Mouse (Mus musculus): Measurements from ENCODE around the gene Cog5. TPM values are rescaled to one million over a fixed set of nuclear protein-coding genes. Genes with fewer than 3 reads are reported as not detected.

Gene Cog5
- polyA plus RNA-seq, 1 experiment from 2014 or later = 7.6 TPM

- no peak overlapping the region for H3K27ac ChIP-seq (ENCODE audit: low read length)
- H3K4me1 ChIP-seq (ENCODE audit: control insufficient read depth, low read depth, low read length) = no peaks in the 10 kb centered on the region
- no peaks in the 10 kb centered on the region for H3K9me3 ChIP-seq (replicated peaks; ENCODE audit: control insufficient read depth, low read length)
- H3K27me3 ChIP-seq (ENCODE audit: control insufficient read depth, insufficient read depth, low read depth, low read length) = no peaks in the 10 kb centered on the region
- H3K4me2 ChIP-seq (ENCODE audit: low read depth, low read length) = no peak overlapping the region
- no peak for ATAC-seq (ENCODE audit: low read depth)
- no peak overlapping the region for H3K9ac ChIP-seq (ENCODE audit: low read depth, low read length)
- 74% methylated on average over 2 of the region's 2 CpGs for WGBS (ENCODE audit: insufficient replicate concordance)
- no peaks in the 10 kb centered on the region for H3K36me3 ChIP-seq (ENCODE audit: control insufficient read depth, insufficient read depth)
- no peak overlapping the region for H3K4me3 ChIP-seq (ENCODE audit: low read depth, low read length)
Measured at GRCm38 (mm10) chr12:31754465-31754864, 99.8 kb downstream of the Cog5 start.

GRCm38 (mm10) chr12:31755885-31756755 is 101.5 kb downstream of the Cog5 start:
- no peak for ATAC-seq (ENCODE audit: low read depth)
- Histone ChIP-seq H3K27me3 (ENCODE audit: control insufficient read depth, insufficient read depth, low read depth, low read length) (no peaks in the 10 kb centered on the region), H3K9me3 (replicated peaks; ENCODE audit: control insufficient read depth, low read length) (no peaks in the 10 kb centered on the region), H3K4me1 (ENCODE audit: control insufficient read depth, low read depth, low read length) (no peaks in the 10 kb centered on the region), H3K27ac (ENCODE audit: low read length) (no peak overlapping the region), H3K36me3 (ENCODE audit: control insufficient read depth, insufficient read depth) (no peaks in the 10 kb centered on the region), H3K4me2 (ENCODE audit: low read depth, low read length) (no peak overlapping the region), H3K4me3 (ENCODE audit: low read depth, low read length) (no peak overlapping the region), H3K9ac (ENCODE audit: low read depth, low read length) (no peak overlapping the region)
- WGBS (ENCODE audit: insufficient replicate concordance) = 56% methylated on average over 2 of the region's 2 CpGs

GRCm38 (mm10) chr12:31773612-31774011 is 118.9 kb downstream of the Cog5 start:
- Histone ChIP-seq H3K27me3 (ENCODE audit: control insufficient read depth, insufficient read depth, low read depth, low read length) (no peaks in the 10 kb centered on the region), H3K4me1 (ENCODE audit: control insufficient read depth, low read depth, low read length) (no peaks in the 10 kb centered on the region), H3K27ac (ENCODE audit: low read length) (no peak overlapping the region), H3K9ac (ENCODE audit: low read depth, low read length) (no peak overlapping the region), H3K36me3 (ENCODE audit: control insufficient read depth, insufficient read depth) (no peaks in the 10 kb centered on the region), H3K4me3 (ENCODE audit: low read depth, low read length) (no peak overlapping the region), H3K4me2 (ENCODE audit: low read depth, low read length) (no peak overlapping the region), H3K9me3 (replicated peaks; ENCODE audit: control insufficient read depth, low read length) (no peaks in the 10 kb centered on the region)
- 82% methylated on average over 3 of the region's 3 CpGs for WGBS (ENCODE audit: insufficient replicate concordance)
- ATAC-seq (ENCODE audit: low read depth) = no peak

GRCm38 (mm10) chr12:31784291-31784690 is 129.6 kb downstream of the Cog5 start:
- Histone ChIP-seq H3K4me3 (ENCODE audit: low read depth, low read length) (no peak overlapping the region), H3K9me3 (replicated peaks; ENCODE audit: control insufficient read depth, low read length) (no peaks in the 10 kb centered on the region)

DNA sequence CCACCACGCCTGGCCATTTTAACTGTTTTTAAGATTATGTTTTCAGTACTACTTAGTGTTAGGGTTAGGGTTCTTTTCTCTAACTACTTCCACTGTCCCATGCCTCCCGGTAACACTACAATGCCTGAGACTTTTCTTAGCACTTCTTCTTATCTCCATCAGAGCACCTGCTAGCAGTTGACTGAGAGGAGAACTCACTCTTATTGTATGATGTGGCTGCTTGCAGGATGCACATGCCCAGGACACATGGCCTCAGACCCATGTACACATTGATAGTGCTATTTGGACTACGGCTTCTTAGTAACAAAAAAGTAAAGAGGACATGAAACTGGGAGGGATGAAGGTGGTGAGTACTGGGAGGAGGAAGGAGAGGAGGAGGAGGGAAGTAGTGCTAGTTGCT is 133.9 kb downstream of the Cog5 start:
- H3K4me2 ChIP-seq (ENCODE audit: low read depth, low read length) = no peak overlapping the region
- H3K4me1 ChIP-seq (ENCODE audit: control insufficient read depth, low read depth, low read length) = no peaks in the 10 kb centered on the region
- H3K27me3 ChIP-seq (ENCODE audit: control insufficient read depth, insufficient read depth, low read depth, low read length) = no peaks in the 10 kb centered on the region
- H3K9me3 ChIP-seq (replicated peaks; ENCODE audit: control insufficient read depth, low read length) = no peaks in the 10 kb centered on the region
- H3K4me3 ChIP-seq (ENCODE audit: low read depth, low read length) = no peak overlapping the region
- no peak overlapping the region for H3K27ac ChIP-seq (ENCODE audit: low read length)
- no peak for ATAC-seq (ENCODE audit: low read depth)
- no peak overlapping the region for H3K9ac ChIP-seq (ENCODE audit: low read depth, low read length)
- H3K36me3 ChIP-seq (ENCODE audit: control insufficient read depth, insufficient read depth) = no peaks in the 10 kb centered on the region
- 45% methylated on average over 3 of the region's 3 CpGs for WGBS (ENCODE audit: insufficient replicate concordance)

More at GRCm38 (mm10) chr12:31784291-31784690, 129.6 kb downstream of the Cog5 start:
- H3K36me3 ChIP-seq (ENCODE audit: control insufficient read depth, insufficient read depth) = no peaks in the 10 kb centered on the region
- H3K4me1 ChIP-seq (ENCODE audit: control insufficient read depth, low read depth, low read length) = no peaks in the 10 kb centered on the region
- no peak overlapping the region for H3K4me2 ChIP-seq (ENCODE audit: low read depth, low read length)
- WGBS (ENCODE audit: insufficient replicate concordance) = 71% methylated on average over 1 of the region's 1 CpGs
- no peak for ATAC-seq (ENCODE audit: low read depth)
- no peak overlapping the region for H3K27ac ChIP-seq (ENCODE audit: low read length)
- H3K9ac ChIP-seq (ENCODE audit: low read depth, low read length) = no peak overlapping the region
- no peaks in the 10 kb centered on the region for H3K27me3 ChIP-seq (ENCODE audit: control insufficient read depth, insufficient read depth, low read depth, low read length)

DNA sequence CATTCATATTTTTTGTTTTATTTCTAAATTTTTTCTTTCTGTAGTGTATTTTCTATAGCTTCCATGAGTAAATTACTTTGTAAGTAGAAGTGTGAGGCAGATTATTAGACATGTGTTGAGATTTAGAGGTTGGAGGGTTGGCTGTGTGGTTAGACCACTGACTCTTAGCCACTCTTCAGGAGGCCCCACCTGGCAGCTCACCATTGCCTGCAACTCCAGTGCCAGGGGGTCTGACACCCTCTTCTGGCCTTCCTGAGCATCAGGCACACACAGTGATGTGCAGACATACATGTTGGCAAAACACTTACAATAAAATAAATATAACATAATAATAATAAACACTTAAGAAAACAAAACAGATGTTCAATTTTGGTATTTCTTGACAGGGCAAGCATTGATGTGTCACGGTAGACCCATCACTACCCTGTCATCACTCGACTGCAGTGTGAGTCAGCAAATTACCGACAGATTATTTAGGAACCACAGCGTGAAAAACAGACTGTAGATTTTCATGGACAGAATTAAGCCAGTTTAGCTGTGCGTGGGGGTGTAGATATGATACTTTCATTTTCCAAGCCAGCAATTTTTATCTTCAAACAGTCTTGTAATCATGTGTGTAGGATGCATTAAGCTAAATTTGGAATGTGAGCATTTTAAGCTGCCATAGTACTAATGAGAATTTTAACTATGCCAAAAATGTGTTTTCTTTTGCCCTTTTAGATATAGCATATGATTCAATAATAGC is 151.9 kb downstream of the Cog5 start:
- peak; percentile 83 for ATAC-seq (ENCODE audit: low read depth)
- Histone ChIP-seq H3K9me3 (replicated peaks; ENCODE audit: control insufficient read depth, low read length) (no peaks in the 10 kb centered on the region), H3K4me3 (ENCODE audit: low read depth, low read length) (no peak overlapping the region), H3K36me3 (ENCODE audit: control insufficient read depth, insufficient read depth) (no peaks in the 10 kb centered on the region), H3K27me3 (ENCODE audit: control insufficient read depth, insufficient read depth, low read depth, low read length) (no peaks in the 10 kb centered on the region), H3K27ac (ENCODE audit: low read length) (no peak overlapping the region), H3K4me2 (ENCODE audit: low read depth, low read length) (no peak overlapping the region), H3K9ac (ENCODE audit: low read depth, low read length) (no peak overlapping the region), H3K4me1 (ENCODE audit: control insufficient read depth, low read depth, low read length) (no peaks in the 10 kb centered on the region)
- 37% methylated on average over 5 of the region's 5 CpGs for WGBS (ENCODE audit: insufficient replicate concordance)

DNA sequence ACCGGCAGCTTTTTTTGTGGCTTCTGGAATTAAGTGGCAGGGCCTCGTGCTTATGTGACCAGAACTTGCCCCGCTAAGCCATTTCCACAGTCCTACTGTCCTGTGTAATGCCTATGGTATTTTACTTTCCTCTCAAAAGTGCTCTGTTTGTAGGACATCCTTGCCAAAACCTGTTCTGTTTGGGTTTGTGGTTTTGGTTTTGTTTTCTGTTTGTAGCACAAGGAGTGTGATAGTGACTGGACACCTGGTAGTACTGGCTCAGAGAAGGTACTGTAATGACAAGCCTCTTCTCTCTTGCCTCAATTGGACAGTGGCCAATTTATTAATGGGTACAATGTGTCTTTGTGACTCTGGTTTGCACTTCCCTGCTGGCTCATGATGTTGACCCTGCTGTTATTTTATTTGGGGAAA is 163.4 kb downstream of the Cog5 start:
- 75% methylated on average over 3 of the region's 3 CpGs for WGBS (ENCODE audit: insufficient replicate concordance)
- H3K4me2 ChIP-seq (ENCODE audit: low read depth, low read length) = no peak overlapping the region
- no peaks in the 10 kb centered on the region for H3K36me3 ChIP-seq (ENCODE audit: control insufficient read depth, insufficient read depth)
- H3K27me3 ChIP-seq (ENCODE audit: control insufficient read depth, insufficient read depth, low read depth, low read length) = no peaks in the 10 kb centered on the region
- no peak for ATAC-seq (ENCODE audit: low read depth)
- no peak overlapping the region for H3K4me3 ChIP-seq (ENCODE audit: low read depth, low read length)
- H3K9ac ChIP-seq (ENCODE audit: low read depth, low read length) = no peak overlapping the region
- no peaks in the 10 kb centered on the region for H3K4me1 ChIP-seq (ENCODE audit: control insufficient read depth, low read depth, low read length)
- no peak overlapping the region for H3K27ac ChIP-seq (ENCODE audit: low read length)
- H3K9me3 ChIP-seq (replicated peaks; ENCODE audit: control insufficient read depth, low read length) = no peaks in the 10 kb centered on the region

DNA sequence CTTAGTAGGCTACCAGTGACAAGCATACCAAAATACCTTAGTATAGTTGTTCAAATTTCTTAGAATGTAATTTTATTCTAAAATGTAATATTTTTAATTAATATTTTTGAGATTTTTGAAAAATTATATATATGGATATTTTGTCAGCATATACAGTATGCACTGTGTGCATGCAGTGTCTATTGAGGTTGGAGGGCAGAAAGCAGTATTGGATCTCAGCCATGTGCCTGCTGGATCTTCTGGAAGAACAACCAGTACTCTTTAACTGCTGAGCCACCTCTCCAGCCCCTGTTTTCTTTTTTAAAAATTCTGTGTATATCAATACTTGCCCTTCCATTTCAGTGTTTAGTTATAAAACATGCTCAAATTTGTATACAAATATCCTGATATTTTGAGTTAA is 164.4 kb downstream of the Cog5 start:
- H3K27me3 ChIP-seq (ENCODE audit: control insufficient read depth, insufficient read depth, low read depth, low read length) = no peaks in the 10 kb centered on the region
- no peak overlapping the region for H3K4me2 ChIP-seq (ENCODE audit: low read depth, low read length)
- ATAC-seq (ENCODE audit: low read depth) = no peak
- H3K4me1 ChIP-seq (ENCODE audit: control insufficient read depth, low read depth, low read length) = no peaks in the 10 kb centered on the region
- H3K4me3 ChIP-seq (ENCODE audit: low read depth, low read length) = no peak overlapping the region
- H3K9me3 ChIP-seq (replicated peaks; ENCODE audit: control insufficient read depth, low read length) = no peaks in the 10 kb centered on the region
- H3K9ac ChIP-seq (ENCODE audit: low read depth, low read length) = no peak overlapping the region
- no peaks in the 10 kb centered on the region for H3K36me3 ChIP-seq (ENCODE audit: control insufficient read depth, insufficient read depth)
- no peak overlapping the region for H3K27ac ChIP-seq (ENCODE audit: low read length)

DNA sequence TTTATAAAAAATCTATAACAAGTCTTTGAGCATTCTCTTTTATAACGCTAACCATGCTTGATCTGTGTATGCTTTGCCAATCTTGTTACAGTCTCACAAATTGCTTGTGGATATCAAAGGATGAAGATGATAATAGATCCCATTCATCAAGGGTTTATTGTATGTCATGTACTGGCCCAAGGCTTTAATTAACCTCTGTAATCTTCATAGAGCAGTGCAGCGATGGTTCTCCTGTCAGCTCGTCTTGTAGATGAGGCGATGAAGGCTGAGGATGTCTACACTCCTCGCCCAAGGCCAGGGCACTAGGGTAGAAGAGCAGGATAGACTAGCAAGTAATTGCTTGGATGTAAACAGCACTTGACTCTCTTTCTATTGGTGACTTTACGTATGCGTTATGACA is 164.9 kb downstream of the Cog5 start:
- H3K9ac ChIP-seq (ENCODE audit: low read depth, low read length) = no peak overlapping the region
- H3K4me3 ChIP-seq (ENCODE audit: low read depth, low read length) = no peak overlapping the region
- ATAC-seq (ENCODE audit: low read depth) = no peak
- H3K4me1 ChIP-seq (ENCODE audit: control insufficient read depth, low read depth, low read length) = no peaks in the 10 kb centered on the region
- no peaks in the 10 kb centered on the region for H3K36me3 ChIP-seq (ENCODE audit: control insufficient read depth, insufficient read depth)
- H3K4me2 ChIP-seq (ENCODE audit: low read depth, low read length) = no peak overlapping the region
- no peaks in the 10 kb centered on the region for H3K9me3 ChIP-seq (replicated peaks; ENCODE audit: control insufficient read depth, low read length)
- WGBS (ENCODE audit: insufficient replicate concordance) = 84% methylated on average over 7 of the region's 7 CpGs
- no peaks in the 10 kb centered on the region for H3K27me3 ChIP-seq (ENCODE audit: control insufficient read depth, insufficient read depth, low read depth, low read length)
- no peak overlapping the region for H3K27ac ChIP-seq (ENCODE audit: low read length)
